Mouse (Mus musculus) liver, embryonic 14.5 days (tissue): ENCODE measurements around the gene Tmem205. TPM values are rescaled to one million over a fixed set of nuclear protein-coding genes. Genes with fewer than 3 reads are reported as not detected.

Experiments
- ATAC-seq: fragments of 200-750 bp; cut with Nextera tagmentation; 2 replicates; pipeline ENCODE4 v1.8.0; 2017; ENCODE audit warnings: moderate number of reproducible peaks, mild to moderate bottlenecking, moderate library complexity; ENCODE audit not compliant: insufficient read depth
- DNase-seq, 3 experiments: peaks; one replicate each; pipeline ENCODE4 v3.0.0-alpha.2; 2012 to 2013; ENCODE audit warnings: low read depth in 3 of 3, low spot score in 3 of 3
- H3K27ac ChIP-seq: fragments of 300-500 bp; sonication (generic); 2 replicates; pipeline ENCODE4 v1.5.1; 2014; ENCODE audit warnings: moderate library complexity, mild to moderate bottlenecking, control low read depth, inconsistent platforms
- H3K27me3 ChIP-seq: fragments of 300-500 bp; sonication (generic); 2 replicates; pipeline ENCODE4 v1.6.1; 2014; ENCODE audit warnings: mild to moderate bottlenecking, low read length, moderate library complexity; ENCODE audit not compliant: control insufficient read depth, insufficient read depth
- H3K36me3 ChIP-seq: fragments of 300-500 bp; sonication (generic); replicated peaks from 2 replicates; pipeline ENCODE4 v1.6.1; 2014; ENCODE audit warnings: low read depth; ENCODE audit not compliant: control insufficient read depth, insufficient read depth
- H3K4me1 ChIP-seq, 2 experiments: fragments of 200-500 bp in 1 of 2; fragments of 300-500 bp in 1 of 2; sonication (generic) in 1 of 2; replicated peaks; 2 replicates each; pipeline ENCODE4 v1.6.1; 2012 to 2014; ENCODE audit warnings: antibody characterized with exemption in 1 of 2, inconsistent platforms in 1 of 2, low read length in 1 of 2; ENCODE audit not compliant: control insufficient read depth in 2 of 2, insufficient read depth in 2 of 2
- H3K4me2 ChIP-seq: fragments of 300-500 bp; sonication (generic); 2 replicates; pipeline ENCODE4 v1.6.1; 2014; ENCODE audit warnings: low read depth, mild to moderate bottlenecking, control low read depth, moderate library complexity
- H3K4me3 ChIP-seq, 2 experiments: fragments of 200-500 bp in 1 of 2; fragments of 300-500 bp in 1 of 2; sonication (generic) in 1 of 2; 2 replicates each; pipeline ENCODE4 v1.5.1; 2012 to 2014; ENCODE audit warnings: low read depth in 2 of 2, low read length in 2 of 2, mild to moderate bottlenecking in 2 of 2, control low read depth in 1 of 2, inconsistent platforms in 1 of 2, moderate library complexity in 1 of 2; ENCODE audit not compliant: insufficient read depth in 1 of 2
- H3K9ac ChIP-seq: fragments of 300-500 bp; sonication (generic); replicated peaks from 2 replicates; pipeline ENCODE4 v1.6.1; 2014; ENCODE audit warnings: mild to moderate bottlenecking, control low read depth, moderate library complexity
- H3K9me3 ChIP-seq: fragments of 300-500 bp; sonication (generic); 2 replicates; pipeline ENCODE4 v1.6.1; 2016; ENCODE audit warnings: low read length, mixed read lengths; ENCODE audit not compliant: control insufficient read depth
- CTCF ChIP-seq: IDR thresholded peaks from 2 replicates; pipeline ENCODE4 v1.5.1; 2016; ENCODE audit warnings: antibody characterized with exemption, low read depth, control low read depth
- EP300 ChIP-seq: IDR thresholded peaks from 2 replicates; pipeline ENCODE4 v1.6.1; 2016; ENCODE audit warnings: antibody characterized with exemption, low read depth
- WGBS: fragments of 180-500 bp; shearing (Covaris S2); extraction: QIAGEN DNeasy Blood & Tissue Kit; methylation state at CpG from one replicate; pipeline ENCODE4 v1.1.7; 2014; ENCODE audit not compliant: insufficient replicate concordance; 5-methylcytosine and 5-hydroxymethylcytosine counted together
- polyA plus RNA-seq, 2 experiments: library from polyadenylated mRNA; depleted of rRNA in 1 of 2; stranded (reverse) in 1 of 2; unstranded in 1 of 2; fragments of >200 nt; fragmentation: Nextera tagmentation in 1 of 2; extraction: Ambion mirVana in 1 of 2; gene quantifications; 2 replicates each; pipeline versions ENCODE4 v1.2.1 to v1.2.3; 2012 to 2014

Tmem205 gene
- polyA plus RNA-seq, 2 experiments = 37.5 to 110 TPM

GRCm38 (mm10) chr9:21918692-21919384, 8.5 kb downstream of the Tmem205 start:
- no peak overlapping the region for H3K4me3 ChIP-seq
- peaks cover 2% of the 10 kb centered on the region; the same call in 1 of the 2 replicates for H3K27me3 ChIP-seq
- DNase-seq = no peak
- TF ChIP-seq CTCF (no peak), EP300 (no peak)
- no peak for ATAC-seq
- no peak overlapping the region for H3K9ac ChIP-seq
- no peak overlapping the region; the same call in 1 of the 2 replicates for H3K4me2 ChIP-seq
- no peak overlapping the region for H3K27ac ChIP-seq
- no peaks in the 10 kb centered on the region for H3K9me3 ChIP-seq
- 25% methylated on average over 5 of the region's 5 CpGs for WGBS
- no peaks in the 10 kb centered on the region for H3K36me3 ChIP-seq
- H3K4me1 ChIP-seq = peaks cover 8 to 11% of the 10 kb centered on the region in 2 experiments

- peak within 1 kb of the TSS; percentile 58 to 59 for H3K4me3 ChIP-seq
- H3K9me3 ChIP-seq = no peaks in the 10 kb centered on the region
- peaks cover 2% of the 10 kb centered on the region; the same call in 1 of the 2 replicates for H3K27me3 ChIP-seq
- H3K9ac ChIP-seq = peak within 1 kb of the TSS; percentile 58
- WGBS = under 1% methylated on average over 36 of the region's 36 CpGs
- DNase-seq (peak; percentile 90 to 92 (median 92)), ATAC-seq (peak; percentile 93)
- H3K4me2 ChIP-seq = peak within 1 kb of the TSS; percentile 84
- TF ChIP-seq CTCF = no peak
- no peaks in the 10 kb centered on the region for H3K36me3 ChIP-seq
- H3K27ac ChIP-seq = no peak within 1 kb of the TSS
- H3K4me1 ChIP-seq = peaks cover 4 to 5% of the 10 kb centered on the region in 2 experiments; a peak in 2 of 4 replicates
Observed at GRCm38 (mm10) chr9:21918035-21918592, 9.2 kb downstream of the Tmem205 start, which contains the start of gene Rab3d. TSS of gene Rab3d (minus strand) at chr9:21918192.

DNA sequence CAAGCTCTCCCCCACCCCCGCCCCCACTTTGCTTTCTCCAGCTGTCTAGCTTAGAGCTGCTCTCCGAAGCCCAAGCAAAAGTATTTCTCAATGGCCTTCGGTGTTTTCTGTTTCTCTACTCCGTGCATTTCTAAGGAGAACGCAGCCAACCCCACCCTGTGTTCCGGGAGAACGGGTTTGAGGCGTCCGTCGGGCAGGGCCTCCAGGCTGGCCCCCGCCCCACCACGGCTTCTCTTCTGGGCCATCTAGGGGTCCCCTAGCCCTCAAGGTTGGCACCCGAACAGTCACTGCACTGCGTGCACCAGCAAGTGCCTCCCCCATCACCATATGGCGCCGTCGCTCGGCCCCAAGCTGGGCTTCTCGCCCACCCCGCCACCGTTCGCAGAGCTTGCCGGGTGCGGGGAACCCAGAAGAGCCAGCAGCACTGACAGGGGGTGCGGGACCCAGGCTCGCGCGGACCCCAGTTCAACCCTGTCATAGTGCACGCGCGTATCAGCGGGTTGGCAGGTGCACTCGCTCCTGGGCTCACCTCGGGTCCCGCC, 9.8 kb downstream of the Tmem205 start:
- DNase-seq (no peak), ATAC-seq (peak; percentile 30; the same call in 1 of the 2 replicates)
- TF ChIP-seq CTCF (no peak), EP300 (no peak)
- peaks cover 4 to 5% of the 10 kb centered on the region in 2 experiments; a peak in 2 of 4 replicates for H3K4me1 ChIP-seq
- no peaks in the 10 kb centered on the region for H3K9me3 ChIP-seq
- no peak overlapping the region for H3K27ac ChIP-seq
- H3K4me2 ChIP-seq = peak overlapping the region; percentile 84
- WGBS = 1% methylated on average over 35 of the region's 35 CpGs
- H3K9ac ChIP-seq = peak overlapping the region; percentile 58
- H3K27me3 ChIP-seq = peaks cover 2% of the 10 kb centered on the region; the same call in 1 of the 2 replicates
- H3K4me3 ChIP-seq = peak overlapping the region; percentile 58 to 59
- H3K36me3 ChIP-seq = no peaks in the 10 kb centered on the region

GRCm38 (mm10) chr9:21916851-21917492, 10.4 kb downstream of the Tmem205 start:
- TF ChIP-seq EP300 = no peak
- TF ChIP-seq CTCF = no peak
- Histone ChIP-seq H3K36me3 (no peaks in the 10 kb centered on the region), H3K4me2 (peak overlapping the region; percentile 84), H3K9ac (no peak overlapping the region; the same call in 1 of the 2 replicates), H3K4me3 (peak overlapping the region; percentile 58 to 59; a peak in 3 of 4 replicates), H3K4me1 (peaks cover 4 to 5% of the 10 kb centered on the region in 2 experiments; a peak in 2 of 4 replicates), H3K27ac (no peak overlapping the region), H3K9me3 (no peaks in the 10 kb centered on the region), H3K27me3 (peaks cover 2% of the 10 kb centered on the region; the same call in 1 of the 2 replicates)
- ATAC-seq (no peak), DNase-seq (no peak)
- WGBS = 47% methylated on average over 3 of the region's 3 CpGs
